ENCODE assay signal across 9 mouse cellular contexts in genomic region chr17:35258492-35259478, GRCm38 (mm10). TPM values are rescaled to one million over a fixed set of nuclear protein-coding genes. Genes with fewer than 3 reads are reported as not detected.
DNase-seq lines count a peak whose midpoint lies in the region; ATAC-seq and TF ChIP-seq lines count a peak whose summit lies in the region.
"Had no signal": no experiment of that assay in that cellular context is flagged by ENCODE, and none has a peak within 500 bp of the region (broad histone marks: within the 10 kb centered on the region; RNA-seq: fewer than 3 reads in every experiment).

No protein-coding gene starts in this region.

- no peaks in the 10 kb centered on the region for H3K9me3 ChIP-seq in heart, embryonic 14.5 days (ENCODE audit: control insufficient read depth, low read length)
- H3K9me3 ChIP-seq in liver, embryonic 16.5 days (replicated peaks; ENCODE audit: control insufficient read depth, low read length), result no peaks in the 10 kb centered on the region
- H3K9me3 ChIP-seq: midbrain, embryonic 12.5 days had no signal

- no peak overlapping the region for H3K9ac ChIP-seq in heart, embryonic 14.5 days (ENCODE audit: low read length)
- no peak overlapping the region for H3K9ac ChIP-seq in liver, embryonic 16.5 days (ENCODE audit: low read depth, low read length)
- H3K9ac ChIP-seq: midbrain, embryonic 12.5 days had no signal

- no peak overlapping the region for H3K27ac ChIP-seq in heart, embryonic 14.5 days (replicated peaks in 1 of 2; ENCODE audit: control insufficient read depth in 1 of 2, insufficient read depth in 1 of 2, low read depth in 2 of 2, low read length in 2 of 2)
- peak overlapping the region; percentile 45 for H3K27ac ChIP-seq in liver, embryonic 16.5 days (ENCODE audit: low read length)
- H3K27ac ChIP-seq in spleen, adult 2 months (ENCODE audit: insufficient read depth, low read length), result peak overlapping the region; percentile 98
- H3K27ac ChIP-seq: midbrain, embryonic 12.5 days had no signal

- no peaks in the 10 kb centered on the region; a peak in 1 of 4 replicates for H3K4me1 ChIP-seq in heart, embryonic 14.5 days (ENCODE audit: control insufficient read depth in 2 of 2, insufficient read depth in 2 of 2, low read length in 2 of 2)
- H3K4me1 ChIP-seq in liver, embryonic 16.5 days (ENCODE audit: control insufficient read depth, low read depth, low read length), result peaks cover 16% of the 10 kb centered on the region
- H3K4me1 ChIP-seq in spleen, adult 2 months (ENCODE audit: control insufficient read depth, insufficient read depth, insufficient read length), result peaks cover 16% of the 10 kb centered on the region; the same call in 1 of the 2 replicates

- H3K27me3 ChIP-seq in heart, embryonic 14.5 days (ENCODE audit: control insufficient read depth, insufficient read depth, low read length), result peaks cover 17% of the 10 kb centered on the region
- H3K27me3 ChIP-seq in liver, embryonic 16.5 days (ENCODE audit: control insufficient read depth, insufficient read depth, low read depth, low read length), result no peaks in the 10 kb centered on the region
- H3K27me3 ChIP-seq in spleen, adult 2 months (ENCODE audit: control insufficient read depth, insufficient read depth, low read length), result no peaks in the 10 kb centered on the region

- peak; percentile 19; the same call in 1 of the 2 replicates for TF ChIP-seq POLR2A in spleen, adult 2 months (IDR thresholded peaks at IDR 0.05; ENCODE audit: low read depth, low read length)

- ATAC-seq in heart, embryonic 14.5 days (ENCODE audit: insufficient number of reproducible peaks, insufficient read depth, low FRiP score, low read depth), result no peak
- ATAC-seq in liver, embryonic 16.5 days (ENCODE audit: low read depth), result no peak

- peaks cover 6% of the 10 kb centered on the region for H3K36me3 ChIP-seq in heart, embryonic 14.5 days (ENCODE audit: control insufficient read depth, insufficient read depth, low read length)
- peaks cover 4% of the 10 kb centered on the region; the same call in 1 of the 2 replicates for H3K36me3 ChIP-seq in liver, embryonic 16.5 days (ENCODE audit: control insufficient read depth, insufficient read depth)
- H3K36me3 ChIP-seq in spleen, adult 2 months (ENCODE audit: control insufficient read depth, insufficient read depth, low read length), result peaks cover 6% of the 10 kb centered on the region

- DNase-seq in 3T3-L1 (ENCODE audit: low read depth, low spot score), result peak; percentile 74
- peak; percentile 91 to 95 for DNase-seq in B cell, adult 2 months
- DNase-seq in spleen, adult 2 months (ENCODE audit: low read depth in 1 of 2, low spot score in 2 of 2), result peak; percentile 90 to 94
- DNase-seq in layer of hippocampus, adult 8-10 months (ENCODE audit: low spot score in 2 of 2), result no peak
- no peak for DNase-seq in cerebellum, postnatal 10 days
- no peak for DNase-seq in frontal cortex, postnatal 10 days (ENCODE audit: low spot score in 2 of 2)

- peak; percentile 8; the same call in 1 of the 2 replicates for TF ChIP-seq CTCF in spleen, adult 2 months (IDR thresholded peaks at IDR 0.05; ENCODE audit: extremely low read depth, insufficient read depth, insufficient read length, insufficient replicate concordance)

- 55% methylated on average over 11 of the region's 14 CpGs for WGBS in heart, embryonic 14.5 days
- WGBS in liver, embryonic 16.5 days (ENCODE audit: insufficient replicate concordance), result 22% methylated on average over 13 of the region's 14 CpGs
- WGBS in spleen, adult 2 months, result 27% methylated on average over 14 of the region's 14 CpGs

- H3K4me2 ChIP-seq in heart, embryonic 14.5 days (ENCODE audit: low read length), result peak overlapping the region; percentile 64; the same call in 1 of the 2 replicates
- peak overlapping the region; percentile 80 for H3K4me2 ChIP-seq in liver, embryonic 16.5 days (ENCODE audit: low read depth, low read length)

- H3K4me3 ChIP-seq in heart, embryonic 14.5 days (ENCODE audit: control insufficient read depth in 1 of 2, insufficient read depth in 1 of 2, low read depth in 1 of 2, low read length in 2 of 2), result no peak overlapping the region
- peak overlapping the region; percentile 63; the same call in 1 of the 2 replicates for H3K4me3 ChIP-seq in liver, embryonic 16.5 days (ENCODE audit: low read depth, low read length)
- H3K4me3 ChIP-seq in spleen, adult 2 months (ENCODE audit: extremely low read depth, insufficient read depth, insufficient read length), result peak overlapping the region; percentile 18; the same call in 1 of the 2 replicates

RNA-seq across cellular contexts. Expression of gene H2-D1, which starts 3.7 kb away (rescaled TPM):
- polyA plus RNA-seq in heart, embryonic 14.5 days (2014; fragmentation: Nextera tagmentation; extraction: Ambion mirVana), result 52.4 and 59.8 TPM in 2 replicates
- 98.3 and 107 TPM in 2 replicates for polyA plus RNA-seq in liver, embryonic 16.5 days (2015; fragmentation: Nextera tagmentation; extraction: Ambion mirVana)
- 1,148 and 1,488 TPM in 2 replicates for polyA plus RNA-seq in spleen, adult 2 months (2012; rRNA removed)
- 100 to 1,000 TPM in 2 of 4 experiments, 10 to 100 TPM in 2; 23.2 to 135 (median 64.4) TPM for total RNA-seq in layer of hippocampus, adult 8-10 months (2022)

RNA-seq across cellular contexts. Expression of gene Ddx39b, which starts 17.2 kb away (rescaled TPM):
- polyA plus RNA-seq in heart, embryonic 14.5 days (2014; fragmentation: Nextera tagmentation; extraction: Ambion mirVana), result 237 and 246 TPM in 2 replicates
- polyA plus RNA-seq in liver, embryonic 16.5 days (2015; fragmentation: Nextera tagmentation; extraction: Ambion mirVana), result 128 and 133 TPM in 2 replicates
- 284 and 323 TPM in 2 replicates for polyA plus RNA-seq in spleen, adult 2 months (2012; rRNA removed)
- total RNA-seq in layer of hippocampus, adult 8-10 months (2022), result 100 to 1,000 TPM; 216 to 231 (median 222) TPM

RNA-seq across cellular contexts. Expression of gene Nfkbil1, which starts 23.2 kb away (rescaled TPM):
- 3.1 and 4.2 TPM in 2 replicates for polyA plus RNA-seq in heart, embryonic 14.5 days (2014; fragmentation: Nextera tagmentation; extraction: Ambion mirVana)
- 2.8 and 2.9 TPM in 2 replicates for polyA plus RNA-seq in liver, embryonic 16.5 days (2015; fragmentation: Nextera tagmentation; extraction: Ambion mirVana)
- polyA plus RNA-seq in spleen, adult 2 months (2012; rRNA removed), result 16.9 and 29.1 TPM in 2 replicates
- total RNA-seq in layer of hippocampus, adult 8-10 months (2022), result 10 to 100 TPM; 12.9 to 16.4 (median 14.9) TPM

RNA-seq across cellular contexts. Expression of gene Atp6v1g2, which starts 25.3 kb away (rescaled TPM):
- polyA plus RNA-seq in heart, embryonic 14.5 days (2014; fragmentation: Nextera tagmentation; extraction: Ambion mirVana), result 10.7 and 14.3 TPM in 2 replicates
- polyA plus RNA-seq in liver, embryonic 16.5 days (2015; fragmentation: Nextera tagmentation; extraction: Ambion mirVana), result 0.58 and 1.0 TPM in 2 replicates
- polyA plus RNA-seq in spleen, adult 2 months (2012; rRNA removed), result 5.0 TPM in 2 replicates
- 100 to 1,000 TPM; 592 to 630 (median 612) TPM for total RNA-seq in layer of hippocampus, adult 8-10 months (2022)

RNA-seq across cellular contexts. Expression of gene Gm16181, which starts 38.2 kb away (rescaled TPM):
- polyA plus RNA-seq in heart, embryonic 14.5 days (2014; fragmentation: Nextera tagmentation; extraction: Ambion mirVana), result 0.69 TPM in 1 of 2 replicates, not detected in the other
- polyA plus RNA-seq in liver, embryonic 16.5 days (2015; fragmentation: Nextera tagmentation; extraction: Ambion mirVana), result not detected in 2 replicates
- polyA plus RNA-seq in spleen, adult 2 months (2012; rRNA removed), result 0.34 TPM in 1 of 2 replicates, not detected in the other
- not detected for total RNA-seq in layer of hippocampus, adult 8-10 months (2022)

Comparison
In these comparisons a context has a peak if more than half of its experiments do, and no peak if none do; other contexts are left out.
1. DNase-seq: peak in 3T3-L1 (single experiment), B cell, adult 2 months (2 of 2) and spleen, adult 2 months (2 of 2); none in layer of hippocampus, adult 8-10 months (0 of 2), cerebellum, postnatal 10 days (0 of 2) and frontal cortex, postnatal 10 days (0 of 2).
2. H3K27ac ChIP-seq: peak in liver, embryonic 16.5 days (single experiment) and spleen, adult 2 months (single experiment); none in heart, embryonic 14.5 days (0 of 2).
3. H3K4me3 ChIP-seq: peak in liver, embryonic 16.5 days (single experiment) and spleen, adult 2 months (single experiment); none in heart, embryonic 14.5 days (0 of 2).
4. RNA of gene H2-D1, which starts 3.7 kb away (polyA plus RNA-seq): 1,148 to 1,488 TPM in spleen, adult 2 months; 98.3 to 107 TPM in liver, embryonic 16.5 days and 52.4 to 59.8 TPM in heart, embryonic 14.5 days; every median in the first group is over 10 times any median in the second.